26 mouse cellular contexts compared by ENCODE assay signal in genomic region chr5:117530991-117531390, GRCm38 (mm10).
DNase-seq lines count a peak whose midpoint lies in the region; ATAC-seq and TF ChIP-seq lines count a peak whose summit lies in the region.
"Had no signal": no experiment of that assay in that cellular context is flagged by ENCODE, and none has a peak within 500 bp of the region (broad histone marks: within the 10 kb centered on the region; RNA-seq: fewer than 3 reads in every experiment).

No protein-coding gene starts in this region.

- no peak overlapping the region for H3K4me2 ChIP-seq in hindbrain, embryonic 16.5 days (ENCODE audit: low read length)
- H3K4me2 ChIP-seq in hindbrain, embryonic 13.5 days: no peak overlapping the region
- H3K4me2 ChIP-seq in kidney, embryonic 16.5 days (replicated peaks; ENCODE audit: low read depth, low read length): no peak overlapping the region
- H3K4me2 ChIP-seq: forebrain, embryonic 13.5 days; heart, embryonic 12.5 days; heart, embryonic 15.5 days; hindbrain, embryonic 15.5 days had no signal

- no peak for DNase-seq in kidney, postnatal 36 days
- DNase-seq in retina, postnatal 1 day: peak; percentile 57
- no peak for DNase-seq in retina, embryonic 14.5 days (ENCODE audit: low spot score)
- DNase-seq in left cerebral cortex, adult 2 months (ENCODE audit: extremely low spot score in 1 of 2, low spot score in 2 of 2): no peak
- DNase-seq: adrenal gland, adult 2 months; adrenal gland, postnatal 14 days; B cell, adult 2 months; cerebellum, adult 18-20 months; cerebellum, adult 9-10 months; cerebellum, postnatal 14 days; gastrocnemius, postnatal 25 days; heart, adult 18-20 months; heart, postnatal 10 days; heart, postnatal 36 days had no signal

- TF ChIP-seq CTCF in left cerebral cortex, adult 2 months (IDR thresholded peaks at IDR 0.05): no peak

- 45% methylated on average over 6 of the region's 6 CpGs for WGBS in hindbrain, embryonic 16.5 days
- WGBS in hindbrain, embryonic 13.5 days: 47% methylated on average over 6 of the region's 6 CpGs
- WGBS in kidney, embryonic 16.5 days: 24% methylated on average over 6 of the region's 6 CpGs

- H3K9ac ChIP-seq in hindbrain, embryonic 16.5 days (ENCODE audit: low read depth, low read length): no peak overlapping the region
- no peak overlapping the region for H3K9ac ChIP-seq in hindbrain, embryonic 13.5 days
- H3K9ac ChIP-seq in kidney, embryonic 16.5 days (replicated peaks; ENCODE audit: low read length): no peak overlapping the region
- H3K9ac ChIP-seq: forebrain, embryonic 13.5 days; heart, embryonic 12.5 days; heart, embryonic 15.5 days; hindbrain, embryonic 15.5 days had no signal

- no peak overlapping the region for H3K4me3 ChIP-seq in hindbrain, embryonic 16.5 days (ENCODE audit: low read length)
- no peak overlapping the region for H3K4me3 ChIP-seq in hindbrain, embryonic 13.5 days
- H3K4me3 ChIP-seq in kidney, embryonic 16.5 days (ENCODE audit: low read length): no peak overlapping the region
- H3K4me3 ChIP-seq in left cerebral cortex, adult 2 months: no peak overlapping the region
- H3K4me3 ChIP-seq: forebrain, embryonic 10.5 days; forebrain, embryonic 13.5 days; heart, embryonic 12.5 days; heart, embryonic 15.5 days; hindbrain, embryonic 10.5 days; hindbrain, embryonic 15.5 days had no signal

- peak; percentile 37; the same call in 1 of the 2 replicates for ATAC-seq in hindbrain, embryonic 16.5 days
- no peak for ATAC-seq in hindbrain, embryonic 13.5 days (ENCODE audit: low FRiP score)
- no peak for ATAC-seq in kidney, embryonic 16.5 days (ENCODE audit: low FRiP score, low TSS enrichment)
- ATAC-seq: forebrain, embryonic 13.5 days; inflammation-experienced regulatory T-cells, adult 6 months had no signal

- H3K36me3 ChIP-seq in hindbrain, embryonic 16.5 days (ENCODE audit: control insufficient read depth, insufficient read depth, low read length): no peaks in the 10 kb centered on the region
- H3K36me3 ChIP-seq in hindbrain, embryonic 13.5 days: no peaks in the 10 kb centered on the region
- no peaks in the 10 kb centered on the region for H3K36me3 ChIP-seq in kidney, embryonic 16.5 days (ENCODE audit: insufficient read depth, low read length)
- H3K36me3 ChIP-seq: forebrain, embryonic 10.5 days; G1E; heart, embryonic 12.5 days; heart, embryonic 15.5 days; hindbrain, embryonic 10.5 days; hindbrain, embryonic 15.5 days had no signal

- intact Hi-C loops in left cerebral cortex, adult 2 months (cut with DNase I): no loop called here

- H3K4me1 ChIP-seq in hindbrain, embryonic 16.5 days (ENCODE audit: control insufficient read depth, insufficient read depth, low read depth, low read length): peaks cover 8% of the 10 kb centered on the region
- peaks cover 22% of the 10 kb centered on the region for H3K4me1 ChIP-seq in hindbrain, embryonic 13.5 days (replicated peaks)
- peaks cover 15% of the 10 kb centered on the region for H3K4me1 ChIP-seq in kidney, embryonic 16.5 days (ENCODE audit: insufficient read depth, low read length)
- H3K4me1 ChIP-seq: heart, embryonic 15.5 days had no signal

- H3K27me3 ChIP-seq in hindbrain, embryonic 16.5 days (replicated peaks; ENCODE audit: control insufficient read depth, insufficient read depth, low read length): no peaks in the 10 kb centered on the region
- H3K27me3 ChIP-seq in hindbrain, embryonic 13.5 days: peaks cover 32% of the 10 kb centered on the region
- H3K27me3 ChIP-seq in kidney, embryonic 16.5 days (ENCODE audit: insufficient read depth, low read length): peaks cover 20% of the 10 kb centered on the region
- H3K27me3 ChIP-seq: CH12.LX had no signal

- no peak overlapping the region for H3K27ac ChIP-seq in hindbrain, embryonic 16.5 days (ENCODE audit: low read depth, low read length)
- no peak overlapping the region for H3K27ac ChIP-seq in hindbrain, embryonic 13.5 days
- 0 out of 2 replicates have a peak overlapping the region, but pooled peaks have one; percentile 9 for H3K27ac ChIP-seq in kidney, embryonic 16.5 days (ENCODE audit: low read length)
- no peak overlapping the region for H3K27ac ChIP-seq in left cerebral cortex, adult 2 months
- H3K27ac ChIP-seq: forebrain, embryonic 10.5 days; forebrain, embryonic 13.5 days; heart, embryonic 15.5 days; hindbrain, embryonic 10.5 days; hindbrain, embryonic 15.5 days had no signal

- no peaks in the 10 kb centered on the region for H3K9me3 ChIP-seq in hindbrain, embryonic 16.5 days (ENCODE audit: control insufficient read depth, low read length)
- H3K9me3 ChIP-seq in hindbrain, embryonic 13.5 days: no peaks in the 10 kb centered on the region
- no peaks in the 10 kb centered on the region for H3K9me3 ChIP-seq in kidney, embryonic 16.5 days (ENCODE audit: low read length)
- H3K9me3 ChIP-seq: forebrain, embryonic 10.5 days; forebrain, embryonic 13.5 days; heart, embryonic 12.5 days; heart, embryonic 15.5 days; hindbrain, embryonic 10.5 days; hindbrain, embryonic 15.5 days had no signal
